Mouse (Mus musculus) thymus, adult 2 months (tissue): ENCODE measurements around the gene Cnnm3.

ENCODE experiments used
- CTCF ChIP-seq: fragments of 200-500 bp; IDR thresholded peaks from 2 replicates; pipeline ENCODE4 v1.5.1; 2012; ENCODE audit warnings: mild to moderate bottlenecking, control low read depth, low read length, moderate library complexity, borderline replicate concordance; ENCODE audit not compliant: control insufficient read depth, poor library complexity, insufficient read depth; ENCODE audit errors: extremely low read depth
- POLR2A ChIP-seq: fragments of 200-500 bp; IDR thresholded peaks from 2 replicates; pipeline ENCODE4 v1.6.1; 2012; ENCODE audit warnings: mild to moderate bottlenecking, low read length, control low read depth, moderate library complexity; ENCODE audit not compliant: control insufficient read depth, poor library complexity, insufficient read depth; ENCODE audit errors: extremely low read depth

DNA sequence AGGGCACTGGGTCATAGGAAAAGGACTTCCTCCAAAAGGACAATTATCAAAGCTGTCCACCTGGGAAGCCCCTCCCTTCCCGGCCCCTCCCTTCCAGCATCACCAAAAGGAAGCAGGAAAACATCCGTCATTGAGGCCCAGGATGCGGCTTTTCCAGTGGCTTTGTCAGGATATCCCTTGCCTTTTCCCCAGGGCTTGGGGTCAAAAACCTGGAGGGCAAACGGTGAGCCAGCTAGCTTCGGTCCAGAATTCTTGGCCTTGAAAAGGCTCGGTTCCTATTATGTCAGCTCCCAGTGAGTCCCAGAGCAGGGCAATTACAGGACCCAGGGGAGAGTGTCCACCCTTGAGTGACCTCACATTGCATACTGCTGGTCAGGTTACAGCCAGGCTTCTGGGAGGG, 49.2 kb downstream of the Cnnm3 start:
- TF ChIP-seq CTCF: no peak
- no peak for TF ChIP-seq POLR2A
